Mouse (Mus musculus) heart, embryonic 16.5 days (tissue): ENCODE results near the gene Hspa14. TPM values are rescaled to one million over a fixed set of nuclear protein-coding genes. Genes with fewer than 3 reads are reported as not detected.
A peak's percentile ranks its signal among the peaks of the same experiment; 100 is the strongest.

Experiments
- ATAC-seq: fragments of 200-750 bp; cut with Nextera tagmentation; replicated peaks from 2 replicates; pipeline ENCODE4 v1.8.0; 2017; ENCODE audit warnings: moderate number of reproducible peaks; ENCODE audit not compliant: insufficient read depth, low FRiP score; ENCODE audit errors: extremely low read depth
- H3K27ac ChIP-seq: fragments of 300-500 bp; sonication (generic); 2 replicates; pipeline ENCODE4 v1.5.1; 2014; ENCODE audit warnings: mild to moderate bottlenecking, low read length, control low read depth, moderate library complexity
- H3K27me3 ChIP-seq: fragments of 300-500 bp; sonication (generic); 2 replicates; pipeline ENCODE4 v1.6.1; 2014; ENCODE audit warnings: low read length, mixed read lengths; ENCODE audit not compliant: control insufficient read depth, insufficient read depth
- H3K36me3 ChIP-seq: fragments of 300-500 bp; sonication (generic); 2 replicates; pipeline ENCODE4 v1.6.1; 2014; ENCODE audit not compliant: control insufficient read depth, insufficient read depth
- H3K4me1 ChIP-seq: fragments of 300-500 bp; sonication (generic); 2 replicates; pipeline ENCODE4 v1.6.1; 2014; ENCODE audit warnings: low read length, mixed read lengths; ENCODE audit not compliant: control insufficient read depth, insufficient read depth
- H3K4me2 ChIP-seq: fragments of 300-500 bp; sonication (generic); 2 replicates; pipeline ENCODE4 v1.6.1; 2014; ENCODE audit warnings: low read depth, mild to moderate bottlenecking, control low read depth, low read length
- H3K4me3 ChIP-seq: fragments of 300-500 bp; sonication (generic); 2 replicates; pipeline ENCODE4 v1.5.1; 2014; ENCODE audit warnings: mild to moderate bottlenecking, control low read depth, low read length
- H3K9ac ChIP-seq: fragments of 300-500 bp; sonication (generic); 2 replicates; pipeline ENCODE4 v1.6.1; 2014; ENCODE audit warnings: low read length, control low read depth
- H3K9me3 ChIP-seq: fragments of 300-500 bp; sonication (generic); replicated peaks from 2 replicates; pipeline ENCODE4 v1.6.1; 2016; ENCODE audit warnings: low read length; ENCODE audit not compliant: control insufficient read depth
- WGBS: fragments of 180-500 bp; shearing (Covaris S2); extraction: QIAGEN DNeasy Blood & Tissue Kit; methylation state at CpG from one replicate; pipeline ENCODE4 v1.1.7; 2014; 5-methylcytosine and 5-hydroxymethylcytosine counted together
- polyA plus RNA-seq: library from polyadenylated mRNA; unstranded; fragments of >200 nt; fragmentation: Nextera tagmentation; extraction: Ambion mirVana; gene quantifications from 2 replicates; pipeline ENCODE4 v1.2.1, GENCODE M21; 2015

The Hspa14 gene
- 75.8 and 86.8 TPM in 2 replicates for polyA plus RNA-seq

- peak; percentile 99 for ATAC-seq
- peak within 1 kb of the TSS; percentile 78 for H3K27ac ChIP-seq
- H3K9me3 ChIP-seq, result no peaks in the 10 kb centered on the region
- H3K9ac ChIP-seq, result peak within 1 kb of the TSS; percentile 83
- H3K4me2 ChIP-seq, result peak within 1 kb of the TSS; percentile 77
- peaks cover 12% of the 10 kb centered on the region; the same call in 1 of the 2 replicates for H3K4me1 ChIP-seq
- peak within 1 kb of the TSS; percentile 81 for H3K4me3 ChIP-seq
- H3K27me3 ChIP-seq, result no peaks in the 10 kb centered on the region
- WGBS, result under 1% methylated on average over 60 of the region's 60 CpGs
- peaks cover 21% of the 10 kb centered on the region for H3K36me3 ChIP-seq
Measured at GRCm38 (mm10) chr2:3512552-3513454, at the start of gene Hspa14, which contains the start of the genes Gm45902 and Cdnf. TSS of gene Hspa14 (minus strand) at chr2:3512814. TSS of gene Gm45902 (minus strand) at chr2:3512790. TSS of gene Cdnf (plus strand) at chr2:3513030.

- ATAC-seq, result no peak
- Histone ChIP-seq H3K4me3 (no peak overlapping the region), H3K27me3 (no peaks in the 10 kb centered on the region), H3K9me3 (no peaks in the 10 kb centered on the region), H3K27ac (no peak overlapping the region), H3K9ac (no peak overlapping the region), H3K4me1 (no peaks in the 10 kb centered on the region), H3K4me2 (no peak overlapping the region), H3K36me3 (no peaks in the 10 kb centered on the region)
- WGBS, result 4% methylated on average over 4 of the region's 4 CpGs
Measured at GRCm38 (mm10) chr2:3546588-3546987, 34.0 kb upstream of the Hspa14 start.

GRCm38 (mm10) chr2:3546055-3546454, 33.4 kb upstream of the Hspa14 start:
- no peak for ATAC-seq
- WGBS, result 39% methylated on average over 2 of the region's 2 CpGs

GRCm38 (mm10) chr2:3541307-3542079, 28.9 kb upstream of the Hspa14 start:
- ATAC-seq, result no peak
- WGBS, result 59% methylated on average over 9 of the region's 9 CpGs
- H3K4me3 ChIP-seq, result no peak overlapping the region
- H3K4me2 ChIP-seq, result no peak overlapping the region
- H3K36me3 ChIP-seq, result no peaks in the 10 kb centered on the region
- no peak overlapping the region for H3K27ac ChIP-seq
- H3K9me3 ChIP-seq, result no peaks in the 10 kb centered on the region
- no peaks in the 10 kb centered on the region for H3K4me1 ChIP-seq
- no peaks in the 10 kb centered on the region for H3K27me3 ChIP-seq
- H3K9ac ChIP-seq, result no peak overlapping the region

More at GRCm38 (mm10) chr2:3546055-3546454, 33.4 kb upstream of the Hspa14 start:
- no peak overlapping the region for H3K4me3 ChIP-seq
- H3K4me1 ChIP-seq, result no peaks in the 10 kb centered on the region
- H3K9ac ChIP-seq, result no peak overlapping the region
- no peak overlapping the region for H3K27ac ChIP-seq
- no peaks in the 10 kb centered on the region for H3K9me3 ChIP-seq
- no peak overlapping the region for H3K4me2 ChIP-seq
- H3K27me3 ChIP-seq, result no peaks in the 10 kb centered on the region
- H3K36me3 ChIP-seq, result no peaks in the 10 kb centered on the region

GRCm38 (mm10) chr2:3526288-3526687, 13.7 kb upstream of the Hspa14 start:
- H3K4me3 ChIP-seq, result no peak overlapping the region
- H3K9me3 ChIP-seq, result no peaks in the 10 kb centered on the region
- no peaks in the 10 kb centered on the region for H3K4me1 ChIP-seq
- WGBS, result 77% methylated on average over 6 of the region's 6 CpGs
- no peaks in the 10 kb centered on the region for H3K36me3 ChIP-seq
- H3K9ac ChIP-seq, result no peak overlapping the region
- ATAC-seq, result no peak
- no peaks in the 10 kb centered on the region for H3K27me3 ChIP-seq
- no peak overlapping the region for H3K27ac ChIP-seq
- no peak overlapping the region for H3K4me2 ChIP-seq

GRCm38 (mm10) chr2:3522558-3522957, 9.9 kb upstream of the Hspa14 start:
- ATAC-seq, result no peak
- no peak overlapping the region for H3K4me3 ChIP-seq
- H3K27me3 ChIP-seq, result no peaks in the 10 kb centered on the region
- no peak overlapping the region for H3K27ac ChIP-seq
- WGBS, result 70% methylated on average over 4 of the region's 4 CpGs
- no peaks in the 10 kb centered on the region for H3K36me3 ChIP-seq
- no peaks in the 10 kb centered on the region for H3K9me3 ChIP-seq
- no peak overlapping the region for H3K9ac ChIP-seq
- H3K4me1 ChIP-seq, result no peaks in the 10 kb centered on the region
- no peak overlapping the region for H3K4me2 ChIP-seq

GRCm38 (mm10) chr2:3512076-3512475, 538 bp downstream of the Hspa14 start:
- Histone ChIP-seq H3K9me3 (no peaks in the 10 kb centered on the region), H3K4me1 (peaks cover 12% of the 10 kb centered on the region; the same call in 1 of the 2 replicates), H3K9ac (peak overlapping the region; percentile 83), H3K4me2 (peak overlapping the region; percentile 77), H3K27ac (peak overlapping the region; percentile 73), H3K4me3 (peak overlapping the region; percentile 81), H3K27me3 (no peaks in the 10 kb centered on the region), H3K36me3 (peaks cover 24% of the 10 kb centered on the region)
- under 1% methylated on average over 15 of the region's 15 CpGs for WGBS
- no peak for ATAC-seq

GRCm38 (mm10) chr2:3500886-3501285, 11.7 kb downstream of the Hspa14 start:
- no peak for ATAC-seq
- Histone ChIP-seq H3K4me2 (no peak overlapping the region), H3K27me3 (no peaks in the 10 kb centered on the region), H3K4me3 (no peak overlapping the region), H3K9me3 (no peaks in the 10 kb centered on the region), H3K36me3 (peaks cover 46% of the 10 kb centered on the region), H3K4me1 (no peaks in the 10 kb centered on the region), H3K9ac (no peak overlapping the region), H3K27ac (no peak overlapping the region)
- WGBS, result 94% methylated on average over 5 of the region's 5 CpGs
